In genomic region chr9:76039711-76040110, GRCm38 (mm10) we compare ENCODE assay signal across 30 mouse cellular contexts. TPM values are rescaled to one million over a fixed set of nuclear protein-coding genes. Genes with fewer than 3 reads are reported as not detected.
DNase-seq lines count a peak whose midpoint lies in the region; ATAC-seq and TF ChIP-seq lines count a peak whose summit lies in the region.
"Had no signal": no experiment of that assay in that cellular context is flagged by ENCODE, and none has a peak within 500 bp of the region (broad histone marks: within the 10 kb centered on the region; RNA-seq: fewer than 3 reads in every experiment).

No protein-coding gene starts in this region.

- H3K4me1 ChIP-seq in stomach, postnatal 0 days (replicated peaks; ENCODE audit: control insufficient read depth, insufficient read depth): no peaks in the 10 kb centered on the region
- H3K4me1 ChIP-seq: heart, embryonic 12.5 days had no signal

- no peak for ATAC-seq in stomach, postnatal 0 days (ENCODE audit: low FRiP score, low TSS enrichment)
- ATAC-seq: hindbrain, embryonic 16.5 days; intestine, embryonic 16.5 days; midbrain, embryonic 16.5 days; Patski had no signal

- intact Hi-C loops in left cerebral cortex, adult 2 months (cut with DNase I): no loop called here
- intact Hi-C loops in left cerebral cortex, postnatal 36 days (cut with DNase I): no loop called here

- H3K9me3 ChIP-seq in stomach, postnatal 0 days (ENCODE audit: control insufficient read depth, low read length): no peaks in the 10 kb centered on the region
- H3K9me3 ChIP-seq: forebrain, embryonic 12.5 days; G1E; heart, embryonic 12.5 days; hindbrain, embryonic 10.5 days; kidney, embryonic 15.5 days; neural tube, embryonic 13.5 days had no signal

- H3K4me2 ChIP-seq in stomach, postnatal 0 days (replicated peaks; ENCODE audit: low read depth): no peak overlapping the region
- H3K4me2 ChIP-seq: forebrain, embryonic 12.5 days; heart, embryonic 12.5 days; kidney, embryonic 15.5 days; neural tube, embryonic 13.5 days had no signal

- no peak for TF ChIP-seq EP300 in stomach, postnatal 0 days (optimal IDR thresholded peaks at IDR 0.05)

- H3K27me3 ChIP-seq in stomach, postnatal 0 days (ENCODE audit: control insufficient read depth, insufficient read depth, low read length): no peaks in the 10 kb centered on the region
- H3K27me3 ChIP-seq: CH12.LX; forebrain, embryonic 12.5 days; heart, embryonic 12.5 days; kidney, embryonic 15.5 days; neural tube, embryonic 13.5 days; Patski had no signal

- 74% methylated on average over 5 of the region's 5 CpGs for WGBS in stomach, postnatal 0 days

- H3K27ac ChIP-seq in left cerebral cortex, adult 2 months: no peak overlapping the region
- no peak overlapping the region for H3K27ac ChIP-seq in stomach, postnatal 0 days (replicated peaks)
- H3K27ac ChIP-seq: forebrain, embryonic 12.5 days; hindbrain, embryonic 10.5 days; kidney, embryonic 15.5 days; macrophage; neural tube, embryonic 13.5 days had no signal

- H3K4me3 ChIP-seq in left cerebral cortex, adult 2 months: no peak overlapping the region
- no peak overlapping the region for H3K4me3 ChIP-seq in stomach, postnatal 0 days (ENCODE audit: low read depth, low read length)
- H3K4me3 ChIP-seq: forebrain, embryonic 12.5 days; heart, embryonic 12.5 days; hindbrain, embryonic 10.5 days; kidney, embryonic 15.5 days; myocyte; neural tube, embryonic 13.5 days had no signal

- TF ChIP-seq CTCF in left cerebral cortex, adult 2 months (IDR thresholded peaks at IDR 0.05): no peak
- no peak for TF ChIP-seq CTCF in stomach, postnatal 0 days (IDR thresholded peaks at IDR 0.05; ENCODE audit: low read depth)

- no peaks in the 10 kb centered on the region for H3K36me3 ChIP-seq in stomach, postnatal 0 days (ENCODE audit: control insufficient read depth, insufficient read depth, low read length)
- H3K36me3 ChIP-seq: forebrain, embryonic 12.5 days; G1E; heart, embryonic 12.5 days; hindbrain, embryonic 10.5 days; kidney, embryonic 15.5 days; neural tube, embryonic 13.5 days had no signal

- H3K9ac ChIP-seq in stomach, postnatal 0 days (ENCODE audit: low read length): no peak overlapping the region
- H3K9ac ChIP-seq: forebrain, embryonic 12.5 days; heart, embryonic 12.5 days; kidney, embryonic 15.5 days; neural tube, embryonic 13.5 days had no signal

- DNase-seq in layer of hippocampus, adult 11-12 months (ENCODE audit: low spot score): peak; percentile 34
- DNase-seq in layer of hippocampus, postnatal 25 days (ENCODE audit: extremely low spot score in 1 of 2, low spot score in 1 of 2): no peak
- DNase-seq in left cerebral cortex, adult 2 months (ENCODE audit: extremely low spot score in 1 of 2, low spot score in 2 of 2): peak; percentile 22 to 33
- DNase-seq in left cerebral cortex, postnatal 36 days (ENCODE audit: low spot score in 2 of 2): peak; percentile 65 to 67
- DNase-seq in right cerebral cortex, adult 2 months (ENCODE audit: low spot score in 2 of 2): peak; percentile 61 to 65
- DNase-seq in testis, postnatal 14 days (ENCODE audit: low spot score): no peak
- no peak for DNase-seq in kidney, adult 18-20 months
- no peak for DNase-seq in stomach, postnatal 0 days (ENCODE audit: low spot score)
- DNase-seq: adrenal gland, postnatal 36 days; B cell, adult 2 months; cerebellum, adult 11 months; cerebellum, adult 9-11 months; gastrocnemius, postnatal 25 days; heart, adult 18-20 months; heart, postnatal 10 days; kidney, postnatal 4 days had no signal

RNA-seq across cellular contexts. Expression of gene Hmgcll1, which starts 25.1 kb away (rescaled TPM):
- 10 to 100 TPM; 12.9 to 14.7 TPM for total RNA-seq in layer of hippocampus, postnatal 25 days (2021)
- total RNA-seq in left cerebral cortex, adult 2 months (2021): 10 to 100 TPM; 16.7 to 17.0 TPM
- 10 to 100 TPM; 16.9 to 18.6 TPM for total RNA-seq in left cerebral cortex, postnatal 36 days (2021)
- polyA plus RNA-seq in stomach, postnatal 0 days (2015; fragmentation: Nextera tagmentation; extraction: Ambion mirVana): 1.0 and 1.2 TPM in 2 replicates
- total RNA-seq: common myeloid progenitor, adult 5-6 weeks had no signal
- polyA plus RNA-seq: G1E, macrophage had no signal

Comparison
In these comparisons a context has a peak if more than half of its experiments do, and no peak if none do; other contexts are left out.
1. DNase-seq: peak in layer of hippocampus, adult 11-12 months (single experiment), left cerebral cortex, adult 2 months (2 of 2), left cerebral cortex, postnatal 36 days (2 of 2) and right cerebral cortex, adult 2 months (2 of 2); none in layer of hippocampus, postnatal 25 days (0 of 2), testis, postnatal 14 days (single experiment), kidney, adult 18-20 months (single experiment) and stomach, postnatal 0 days (single experiment).